8 mouse cellular contexts compared by ENCODE assay signal in the genomic region with DNA sequence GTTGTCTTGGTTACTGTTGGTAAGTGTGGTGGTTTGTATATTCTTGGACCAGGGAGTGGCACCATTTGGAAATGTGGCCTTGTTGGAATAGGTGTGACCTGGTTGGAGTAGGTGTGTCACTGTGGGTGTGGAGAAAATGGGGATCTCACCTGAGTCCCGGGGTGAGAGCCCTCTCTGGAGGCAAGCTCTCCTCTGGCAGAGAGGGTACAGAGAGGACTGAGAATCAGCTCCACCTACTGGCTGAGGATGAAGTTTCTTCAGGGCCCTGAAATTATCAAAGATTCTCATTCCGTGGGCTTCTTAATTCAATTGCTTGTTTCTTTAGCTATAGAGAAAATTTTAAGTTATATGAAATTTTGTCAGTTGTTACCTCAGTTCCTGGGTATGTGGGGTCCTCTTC.
A peak's percentile ranks its signal among the peaks of the same experiment; 100 is the strongest.
DNase-seq lines count a peak whose midpoint lies in the region; ATAC-seq and TF ChIP-seq lines count a peak whose summit lies in the region.
"Had no signal": no experiment of that assay in that cellular context is flagged by ENCODE, and none has a peak within 500 bp of the region (broad histone marks: within the 10 kb centered on the region; RNA-seq: fewer than 3 reads in every experiment).

No protein-coding gene starts in this region.

- H3K9ac ChIP-seq in stomach, postnatal 0 days (ENCODE audit: low read length): no peak overlapping the region

- H3K27me3 ChIP-seq in stomach, postnatal 0 days (ENCODE audit: control insufficient read depth, insufficient read depth, low read length): no peaks in the 10 kb centered on the region

- 29% methylated on average over 2 of the region's 2 CpGs for WGBS in stomach, postnatal 0 days

- no peaks in the 10 kb centered on the region for H3K9me3 ChIP-seq in stomach, postnatal 0 days (ENCODE audit: control insufficient read depth, low read length)

- peak; percentile 1 to 17 for DNase-seq in heart, postnatal 10 days
- DNase-seq in heart, postnatal 25 days (ENCODE audit: low spot score): no peak
- DNase-seq in lung, postnatal 10 days: peak; percentile 3
- no peak for DNase-seq in lung, postnatal 14 days
- DNase-seq in brain, adult 2 months (ENCODE audit: low read depth, low spot score): peak; percentile 2
- no peak for DNase-seq in stomach, postnatal 0 days (ENCODE audit: low spot score)
- DNase-seq: cerebellum, adult 11-12 months had no signal

- no peaks in the 10 kb centered on the region for H3K4me1 ChIP-seq in stomach, postnatal 0 days (replicated peaks; ENCODE audit: control insufficient read depth, insufficient read depth)

- no peak for TF ChIP-seq EP300 in stomach, postnatal 0 days (optimal IDR thresholded peaks at IDR 0.05)

- TF ChIP-seq CTCF in stomach, postnatal 0 days (IDR thresholded peaks at IDR 0.05; ENCODE audit: low read depth): peak; percentile 55

- 0 out of 2 replicates have a peak, but pooled peaks have one; percentile 42 for ATAC-seq in stomach, postnatal 0 days (ENCODE audit: low FRiP score, low TSS enrichment)
- ATAC-seq in monocyte, adult 5-6 weeks (replicated peaks; ENCODE audit: insufficient number of reproducible peaks, low FRiP score, low TSS enrichment, poor library complexity, severe bottlenecking): no peak

- H3K36me3 ChIP-seq in stomach, postnatal 0 days (ENCODE audit: control insufficient read depth, insufficient read depth, low read length): no peaks in the 10 kb centered on the region

- no peak overlapping the region for H3K27ac ChIP-seq in stomach, postnatal 0 days (replicated peaks)

- no peak overlapping the region for H3K4me3 ChIP-seq in stomach, postnatal 0 days (ENCODE audit: low read depth, low read length)

- H3K4me2 ChIP-seq in stomach, postnatal 0 days (replicated peaks; ENCODE audit: low read depth): no peak overlapping the region

- intact Hi-C loops in heart, postnatal 10 days (cut with DNase I): loop anchor here (1.0 kb wide), 1 partner anchor 153 kb away; no protein-coding TSS in a partner anchor
- intact Hi-C loops in heart, postnatal 25 days (cut with DNase I): no loop called here

Comparison
In these comparisons a context has a peak if more than half of its experiments do, and no peak if none do; other contexts are left out.
1. DNase-seq: peak in heart, postnatal 10 days (2 of 2), lung, postnatal 10 days (single experiment) and brain, adult 2 months (single experiment); none in heart, postnatal 25 days (single experiment), lung, postnatal 14 days (single experiment) and stomach, postnatal 0 days (single experiment).